Mouse (Mus musculus) heart, embryonic 13.5 days (tissue): ENCODE measurements at regions not wholly inside any gene's neighbourhood (a gene's known extent, or its start where the extent isn't known, plus 50 kb on each side); places are given as distances from the start of the nearest gene placed in this dataset.
A peak's percentile ranks its signal among the peaks of the same experiment; 100 is the strongest.

Source experiments
- ATAC-seq: fragments of 200-750 bp; cut with Nextera tagmentation; 2 replicates; pipeline ENCODE4 v1.8.0; 2017; ENCODE audit warnings: moderate TSS enrichment; ENCODE audit not compliant: insufficient number of reproducible peaks, low FRiP score, low TSS enrichment; ENCODE audit errors: extremely low read depth
- H3K27ac ChIP-seq: fragments of 300-500 bp; sonication (generic); replicated peaks from 2 replicates; pipeline ENCODE4 v1.5.1; 2015; ENCODE audit warnings: moderate library complexity, mild to moderate bottlenecking, inconsistent platforms
- H3K27me3 ChIP-seq: fragments of 300-500 bp; sonication (generic); replicated peaks from 2 replicates; pipeline ENCODE4 v1.6.1; 2015; ENCODE audit warnings: mild to moderate bottlenecking, inconsistent platforms
- H3K36me3 ChIP-seq: fragments of 300-500 bp; sonication (generic); 2 replicates; pipeline ENCODE4 v1.6.1; 2015; ENCODE audit warnings: mild to moderate bottlenecking, inconsistent platforms
- H3K4me1 ChIP-seq: fragments of 300-500 bp; sonication (generic); 2 replicates; pipeline ENCODE4 v1.6.1; 2015; ENCODE audit warnings: inconsistent platforms
- H3K4me2 ChIP-seq: fragments of 300-500 bp; sonication (generic); 2 replicates; pipeline ENCODE4 v1.6.1; 2015; ENCODE audit warnings: inconsistent platforms, mild to moderate bottlenecking, moderate library complexity
- H3K4me3 ChIP-seq: fragments of 300-500 bp; sonication (generic); 2 replicates; pipeline ENCODE4 v1.5.1; 2015; ENCODE audit warnings: moderate library complexity, mild to moderate bottlenecking, inconsistent platforms
- H3K9ac ChIP-seq: fragments of 300-500 bp; sonication (generic); 2 replicates; pipeline ENCODE4 v1.6.1; 2015; ENCODE audit warnings: inconsistent platforms, mild to moderate bottlenecking, moderate library complexity
- H3K9me3 ChIP-seq: fragments of 300-500 bp; sonication (generic); 2 replicates; pipeline ENCODE4 v1.6.1; 2016; ENCODE audit warnings: inconsistent platforms
- WGBS: fragments of 180-500 bp; shearing (Covaris S2); methylation state at CpG from one replicate; pipeline ENCODE4 v1.1.7; 2015; ENCODE audit warnings: mixed read lengths; 5-methylcytosine and 5-hydroxymethylcytosine counted together

DNA sequence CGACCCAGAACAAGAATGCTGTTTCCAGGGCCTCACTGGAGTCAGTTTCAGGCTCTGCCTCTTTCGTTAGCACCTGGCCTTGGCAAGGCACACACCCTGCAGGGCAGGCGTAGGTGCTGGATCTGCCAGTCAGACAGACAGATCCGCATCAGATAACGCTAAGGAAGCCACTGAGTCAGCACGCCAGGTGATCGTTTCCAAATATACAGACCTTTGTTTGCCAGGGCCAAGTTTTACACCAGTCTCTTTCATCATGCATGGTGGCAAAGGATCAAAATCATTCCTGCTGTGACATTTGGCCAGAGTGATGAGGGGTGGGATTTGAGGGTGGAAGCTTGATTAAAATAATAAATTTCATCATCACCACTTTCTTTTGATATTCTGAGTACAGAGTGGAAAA is 411.0 kb downstream of the Ofcc1 start:
- H3K9me3 ChIP-seq, result no peaks in the 10 kb centered on the region
- no peak overlapping the region for H3K27ac ChIP-seq
- ATAC-seq, result no peak
- H3K36me3 ChIP-seq, result no peaks in the 10 kb centered on the region
- no peaks in the 10 kb centered on the region for H3K27me3 ChIP-seq
- WGBS, result 58% methylated on average over 7 of the region's 7 CpGs
- peaks cover 5% of the 10 kb centered on the region for H3K4me1 ChIP-seq
- no peak overlapping the region for H3K4me2 ChIP-seq
- H3K9ac ChIP-seq, result no peak overlapping the region
- no peak overlapping the region for H3K4me3 ChIP-seq

DNA sequence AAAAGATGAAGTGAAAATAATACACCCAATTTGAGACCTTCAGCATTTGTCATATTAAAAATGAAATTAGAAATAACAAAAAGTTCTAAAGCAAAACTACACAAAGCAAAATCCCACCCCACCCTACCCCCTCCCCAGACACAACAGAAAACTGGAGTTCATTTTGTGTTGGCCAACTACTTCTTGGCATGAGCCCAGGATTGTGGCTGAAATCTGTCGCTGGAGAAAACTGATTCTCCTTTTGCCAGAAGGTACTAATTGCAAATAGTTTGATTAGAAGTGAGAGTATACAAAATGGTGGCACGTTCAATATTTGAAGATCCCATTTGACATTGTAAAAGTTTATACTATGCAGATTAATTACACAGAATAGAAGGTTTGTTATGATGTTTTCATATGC is 426.0 kb downstream of the Ofcc1 start:
- no peak overlapping the region for H3K4me2 ChIP-seq
- ATAC-seq, result no peak
- no peaks in the 10 kb centered on the region for H3K27me3 ChIP-seq
- H3K27ac ChIP-seq, result no peak overlapping the region
- no peak overlapping the region for H3K9ac ChIP-seq
- no peaks in the 10 kb centered on the region for H3K9me3 ChIP-seq
- H3K4me1 ChIP-seq, result no peaks in the 10 kb centered on the region
- H3K4me3 ChIP-seq, result no peak overlapping the region
- 55% methylated on average over 2 of the region's 2 CpGs for WGBS
- no peaks in the 10 kb centered on the region for H3K36me3 ChIP-seq

DNA sequence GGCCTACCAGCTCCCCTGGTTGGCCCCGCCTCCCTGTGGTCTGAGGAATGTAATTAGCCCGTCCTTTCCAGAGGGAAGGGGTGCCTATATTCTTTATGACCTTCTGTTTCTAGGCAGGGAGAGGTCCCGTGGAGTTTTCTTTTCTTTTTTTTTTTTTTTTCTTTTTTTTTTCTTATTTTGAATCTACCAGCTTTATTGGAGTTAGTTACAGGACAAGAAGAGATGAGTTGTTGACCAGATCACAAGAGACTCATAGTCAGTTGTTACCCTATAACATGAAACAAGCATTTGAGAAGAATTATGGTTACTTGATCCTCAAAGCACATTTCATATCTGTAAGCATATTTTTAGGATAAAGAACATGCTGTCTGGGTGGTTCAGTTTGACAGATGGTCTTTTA is 429.8 kb downstream of the Ofcc1 start:
- no peak overlapping the region for H3K4me3 ChIP-seq
- no peak overlapping the region for H3K9ac ChIP-seq
- 68% methylated on average over 3 of the region's 3 CpGs for WGBS
- ATAC-seq, result no peak
- H3K27ac ChIP-seq, result no peak overlapping the region
- H3K4me2 ChIP-seq, result no peak overlapping the region
- no peaks in the 10 kb centered on the region for H3K27me3 ChIP-seq
- H3K4me1 ChIP-seq, result no peaks in the 10 kb centered on the region
- H3K9me3 ChIP-seq, result no peaks in the 10 kb centered on the region
- H3K36me3 ChIP-seq, result no peaks in the 10 kb centered on the region

DNA sequence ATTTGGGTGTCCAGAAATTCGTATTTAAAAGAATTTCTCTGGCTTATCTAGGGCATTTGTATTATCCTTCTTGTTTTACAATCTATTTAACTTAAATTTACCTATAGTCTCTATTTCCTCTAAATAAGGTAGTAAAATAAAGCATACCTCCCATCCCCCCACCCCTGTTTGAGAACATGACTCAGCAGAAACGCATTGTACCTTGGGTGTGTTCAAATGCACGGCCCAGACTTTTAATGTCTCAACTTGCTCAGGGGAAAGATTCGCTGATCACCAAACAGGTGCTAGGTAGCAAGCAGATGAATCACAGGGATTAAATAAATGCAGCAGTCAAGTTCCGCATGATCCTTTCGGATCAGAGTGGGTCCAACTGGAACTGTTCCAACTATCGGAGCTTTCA is 432.7 kb downstream of the Ofcc1 start:
- Histone ChIP-seq H3K4me3 (no peak overlapping the region), H3K4me1 (no peaks in the 10 kb centered on the region), H3K4me2 (no peak overlapping the region), H3K9ac (no peak overlapping the region), H3K27me3 (no peaks in the 10 kb centered on the region), H3K27ac (no peak overlapping the region), H3K36me3 (no peaks in the 10 kb centered on the region), H3K9me3 (no peaks in the 10 kb centered on the region)
- WGBS, result 81% methylated on average over 7 of the region's 7 CpGs
- no peak for ATAC-seq

DNA sequence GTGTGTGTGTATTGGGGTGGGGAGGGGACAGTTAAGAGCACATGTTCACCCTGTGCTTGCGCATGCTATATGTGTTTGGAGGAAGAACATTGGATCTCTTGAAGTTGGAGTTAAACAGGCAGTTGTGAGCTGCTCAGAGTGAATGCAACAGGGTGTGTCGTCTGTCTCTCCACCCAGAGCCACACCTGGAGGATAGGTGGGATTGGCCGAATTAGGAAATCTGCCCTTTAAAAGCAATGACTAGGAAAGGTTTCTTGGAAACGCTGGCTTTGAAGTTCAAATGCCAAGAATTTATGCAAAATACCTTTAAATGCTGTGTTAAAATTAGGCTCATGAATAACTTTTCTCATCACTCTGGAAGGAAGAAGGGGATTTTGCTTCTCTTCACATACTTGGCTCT is 436.9 kb downstream of the Ofcc1 start:
- no peaks in the 10 kb centered on the region for H3K9me3 ChIP-seq
- no peaks in the 10 kb centered on the region for H3K27me3 ChIP-seq
- H3K27ac ChIP-seq, result no peak overlapping the region
- 77% methylated on average over 4 of the region's 4 CpGs for WGBS
- no peak overlapping the region for H3K9ac ChIP-seq
- no peak overlapping the region for H3K4me3 ChIP-seq
- H3K4me2 ChIP-seq, result no peak overlapping the region
- H3K4me1 ChIP-seq, result no peaks in the 10 kb centered on the region
- ATAC-seq, result no peak
- no peaks in the 10 kb centered on the region for H3K36me3 ChIP-seq

DNA sequence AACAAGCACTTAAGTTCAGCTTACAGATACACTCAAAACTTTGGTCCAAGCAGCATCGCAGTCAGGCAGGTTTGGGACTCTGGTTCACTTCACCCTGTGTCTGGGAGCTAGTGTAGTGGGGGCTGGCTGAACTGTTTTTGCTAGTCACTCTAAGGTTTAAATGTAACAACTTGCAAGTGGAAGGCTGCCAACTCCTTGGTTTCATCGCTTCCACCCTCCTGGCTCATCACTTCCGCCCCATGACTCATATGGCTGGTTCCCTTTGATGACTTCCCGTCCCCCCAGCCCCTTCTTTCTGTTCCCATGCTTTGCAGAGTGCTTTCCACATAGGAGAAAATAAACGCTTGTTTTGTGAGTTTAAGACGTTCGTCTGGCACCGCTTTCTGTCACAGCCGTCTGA is 438.1 kb downstream of the Ofcc1 start:
- no peak overlapping the region for H3K4me3 ChIP-seq
- no peaks in the 10 kb centered on the region for H3K27me3 ChIP-seq
- peak overlapping the region; percentile 29 for H3K4me2 ChIP-seq
- H3K36me3 ChIP-seq, result no peaks in the 10 kb centered on the region
- H3K9me3 ChIP-seq, result no peaks in the 10 kb centered on the region
- H3K4me1 ChIP-seq, result no peaks in the 10 kb centered on the region
- 0 out of 2 replicates have a peak overlapping the region, but pooled peaks have one; percentile 12 for H3K27ac ChIP-seq
- WGBS, result 50% methylated on average over 9 of the region's 9 CpGs
- ATAC-seq, result no peak
- no peak overlapping the region for H3K9ac ChIP-seq

DNA sequence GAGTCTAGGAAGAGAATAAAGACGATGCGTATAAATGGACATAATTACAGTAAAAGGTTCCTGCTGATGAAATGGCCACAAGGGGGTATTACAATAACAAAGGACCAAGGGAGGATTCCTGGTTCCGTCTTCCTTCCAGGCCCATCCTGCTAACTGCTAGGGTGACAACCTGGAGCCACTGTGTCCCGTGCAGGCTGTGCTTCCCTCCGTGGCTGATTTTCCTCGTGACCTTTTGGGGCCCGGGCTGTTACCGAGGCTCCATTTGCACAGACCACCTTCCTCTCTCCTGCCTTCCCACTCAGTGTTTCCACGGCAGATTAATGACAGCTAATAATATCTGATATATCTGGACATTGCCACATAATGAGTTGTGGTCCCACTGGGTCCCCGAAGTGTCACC is 453.5 kb downstream of the Ofcc1 start:
- Histone ChIP-seq H3K4me1 (0 out of 2 replicates have a peak, but pooled peaks cover 2% of the 10 kb centered on the region), H3K4me3 (no peak overlapping the region), H3K4me2 (no peak overlapping the region), H3K27ac (no peak overlapping the region), H3K27me3 (no peaks in the 10 kb centered on the region), H3K9ac (no peak overlapping the region), H3K36me3 (no peaks in the 10 kb centered on the region), H3K9me3 (no peaks in the 10 kb centered on the region)
- 66% methylated on average over 10 of the region's 10 CpGs for WGBS
- no peak for ATAC-seq

DNA sequence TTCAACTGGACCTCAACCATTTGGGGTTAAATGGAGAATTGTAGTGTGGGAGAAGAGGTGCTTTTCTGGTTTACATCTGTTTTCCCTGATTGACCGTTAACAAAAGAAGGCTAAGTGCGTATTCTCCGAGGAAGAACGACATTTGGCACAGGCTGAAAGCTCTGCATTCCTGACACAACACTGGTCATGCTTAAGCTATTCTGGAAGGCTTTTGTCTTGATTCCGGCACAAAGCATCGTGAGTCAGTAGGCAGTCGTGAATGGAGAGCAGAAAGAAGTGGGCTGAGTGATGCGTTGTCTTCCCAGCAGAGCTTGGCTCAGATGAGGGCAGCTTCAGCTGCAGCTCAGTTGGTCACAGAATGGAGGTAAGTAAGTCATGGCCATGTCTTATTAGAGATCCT is 457.0 kb downstream of the Ofcc1 start:
- Histone ChIP-seq H3K9ac (no peak overlapping the region), H3K4me2 (no peak overlapping the region), H3K27ac (no peak overlapping the region), H3K36me3 (no peaks in the 10 kb centered on the region), H3K4me1 (peaks cover 6% of the 10 kb centered on the region; the same call in 1 of the 2 replicates), H3K9me3 (no peaks in the 10 kb centered on the region), H3K27me3 (no peaks in the 10 kb centered on the region), H3K4me3 (no peak overlapping the region)
- 71% methylated on average over 8 of the region's 8 CpGs for WGBS
- no peak for ATAC-seq

DNA sequence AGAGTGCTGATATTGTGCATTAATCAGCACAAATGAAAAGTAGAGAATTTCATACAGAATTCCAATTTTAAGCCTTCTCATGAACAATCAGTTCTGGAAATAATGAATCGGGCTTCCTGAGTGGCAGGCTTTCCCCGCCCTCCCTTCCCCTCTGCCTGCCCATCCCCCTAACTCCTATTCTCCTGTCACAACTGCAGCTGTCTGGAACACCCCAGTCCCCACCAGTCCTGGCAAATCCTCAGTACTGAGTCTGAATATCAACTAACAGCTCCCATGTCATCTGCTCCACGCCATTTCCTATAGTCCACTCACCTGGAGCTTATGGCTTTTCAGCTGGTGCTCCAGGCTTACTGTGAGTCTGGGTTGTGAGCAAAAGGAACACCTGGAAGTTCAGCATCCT is 457.9 kb downstream of the Ofcc1 start:
- WGBS, result 69% methylated on average over 3 of the region's 3 CpGs

DNA sequence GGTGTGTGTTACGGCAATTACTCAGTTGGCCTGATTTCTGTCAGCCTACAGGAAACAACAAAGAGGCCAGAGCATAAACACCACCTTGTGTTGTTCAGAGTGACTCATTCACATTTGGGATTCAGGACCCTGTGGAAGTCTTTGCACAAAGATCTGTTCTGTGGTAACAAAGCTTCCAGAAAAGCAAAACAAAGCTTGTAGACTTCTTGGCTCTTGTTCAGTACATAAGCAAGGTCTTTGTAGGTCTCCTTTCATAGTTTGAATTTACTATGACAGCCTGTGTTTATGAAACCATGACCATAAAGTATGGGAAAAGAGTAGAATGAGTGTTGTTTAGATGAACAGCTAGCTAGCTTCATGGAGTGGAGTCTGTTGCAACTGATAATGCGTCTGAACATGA is 461.9 kb downstream of the Ofcc1 start:
- ATAC-seq, result no peak
- Histone ChIP-seq H3K4me2 (no peak overlapping the region), H3K9ac (no peak overlapping the region), H3K36me3 (no peaks in the 10 kb centered on the region), H3K4me1 (peaks cover 6% of the 10 kb centered on the region; the same call in 1 of the 2 replicates), H3K27ac (no peak overlapping the region), H3K4me3 (no peak overlapping the region), H3K9me3 (no peaks in the 10 kb centered on the region), H3K27me3 (no peaks in the 10 kb centered on the region)
- 81% methylated on average over 2 of the region's 2 CpGs for WGBS

More for the DNA sequence above, 457.9 kb downstream of the Ofcc1 start:
- no peaks in the 10 kb centered on the region for H3K9me3 ChIP-seq
- no peaks in the 10 kb centered on the region for H3K27me3 ChIP-seq
- no peak overlapping the region for H3K4me3 ChIP-seq
- ATAC-seq, result no peak
- H3K36me3 ChIP-seq, result no peaks in the 10 kb centered on the region
- no peak overlapping the region for H3K27ac ChIP-seq
- no peak overlapping the region for H3K9ac ChIP-seq
- H3K4me2 ChIP-seq, result no peak overlapping the region
- H3K4me1 ChIP-seq, result peaks cover 6% of the 10 kb centered on the region; the same call in 1 of the 2 replicates

DNA sequence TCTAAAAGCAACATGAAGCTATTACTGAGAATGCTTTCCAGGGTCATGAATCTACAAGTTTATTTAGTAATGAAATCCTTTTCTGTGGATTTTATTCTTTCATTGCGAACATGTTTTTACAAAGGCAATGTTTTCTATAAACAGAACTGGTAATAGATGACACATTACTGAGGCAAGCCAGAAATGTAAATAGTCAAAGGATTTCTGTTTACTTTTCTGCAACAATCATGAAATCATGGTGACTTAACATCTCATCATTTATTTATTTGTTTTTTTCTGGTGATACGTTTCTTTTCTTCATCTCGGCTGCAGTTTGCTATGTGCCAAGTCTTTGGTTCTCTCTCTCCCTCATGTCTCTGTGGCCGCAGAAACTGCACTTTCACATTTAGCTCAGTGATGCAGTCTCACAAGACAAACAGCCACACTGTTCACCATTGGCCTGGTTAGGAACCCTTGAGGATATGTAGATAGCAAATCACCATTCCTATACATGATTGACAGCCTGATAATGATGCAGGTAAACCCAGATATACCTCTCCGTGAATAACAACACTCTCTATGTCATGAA is 462.8 kb downstream of the Ofcc1 start:
- Histone ChIP-seq H3K4me1 (peaks cover 6% of the 10 kb centered on the region; the same call in 1 of the 2 replicates), H3K36me3 (no peaks in the 10 kb centered on the region), H3K9me3 (no peaks in the 10 kb centered on the region), H3K27ac (no peak overlapping the region), H3K27me3 (no peaks in the 10 kb centered on the region), H3K9ac (no peak overlapping the region), H3K4me2 (no peak overlapping the region), H3K4me3 (no peak overlapping the region)
- 68% methylated on average over 5 of the region's 5 CpGs for WGBS
- no peak for ATAC-seq

DNA sequence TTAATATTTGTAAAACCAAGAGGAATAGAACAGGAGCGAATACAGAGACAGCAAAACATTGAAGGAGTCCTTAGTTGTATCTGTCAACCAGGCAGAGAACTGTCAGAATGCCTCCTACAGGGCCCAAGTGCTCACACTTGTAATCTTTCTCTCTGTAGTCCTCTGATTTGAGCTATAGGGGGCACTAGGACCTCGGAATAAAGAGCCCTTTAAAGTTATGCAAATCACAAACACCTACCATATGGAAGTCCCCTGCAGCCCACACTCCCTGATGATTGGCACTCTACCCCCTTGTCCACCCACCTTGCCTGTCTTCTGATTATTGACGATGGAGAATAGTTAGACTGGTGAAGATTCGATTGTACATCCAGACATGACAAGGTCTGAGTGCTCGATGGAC is 467.1 kb downstream of the Ofcc1 start:
- H3K4me3 ChIP-seq, result no peak overlapping the region
- no peak overlapping the region for H3K9ac ChIP-seq
- 61% methylated on average over 5 of the region's 5 CpGs for WGBS
- no peaks in the 10 kb centered on the region for H3K4me1 ChIP-seq
- ATAC-seq, result no peak
- no peak overlapping the region for H3K27ac ChIP-seq
- no peaks in the 10 kb centered on the region for H3K27me3 ChIP-seq
- H3K36me3 ChIP-seq, result no peaks in the 10 kb centered on the region
- no peak overlapping the region for H3K4me2 ChIP-seq
- no peaks in the 10 kb centered on the region for H3K9me3 ChIP-seq
